Mouse (Mus musculus) layer of hippocampus, postnatal 14 days (tissue): ENCODE results near the gene Urb1. TPM values are rescaled to one million over a fixed set of nuclear protein-coding genes. Genes with fewer than 3 reads are reported as not detected.

Experiments
- DNase-seq, 2 experiments: peaks; one replicate each; pipeline ENCODE4 v3.0.0; 2021 to 2022; ENCODE audit warnings: low spot score in 2 of 2, mixed read lengths in 1 of 2
- total RNA-seq, 2 experiments: library from RNA; stranded (reverse); gene quantifications; 2 replicates each; pipeline ENCODE4 v1.2.3; 2021

Gene Urb1
- total RNA-seq, 2 experiments from 2014 or later: 13.2 to 15.7 TPM

GRCm38 (mm10) chr16:90774216-90774615 lies 36.0 kb downstream of the Urb1 start:
- DNase-seq: peak in 1 of 2 experiments; percentile 6

GRCm38 (mm10) chr16:90766919-90767454 lies 43.2 kb downstream of the Urb1 start:
- no peak for DNase-seq

DNA sequence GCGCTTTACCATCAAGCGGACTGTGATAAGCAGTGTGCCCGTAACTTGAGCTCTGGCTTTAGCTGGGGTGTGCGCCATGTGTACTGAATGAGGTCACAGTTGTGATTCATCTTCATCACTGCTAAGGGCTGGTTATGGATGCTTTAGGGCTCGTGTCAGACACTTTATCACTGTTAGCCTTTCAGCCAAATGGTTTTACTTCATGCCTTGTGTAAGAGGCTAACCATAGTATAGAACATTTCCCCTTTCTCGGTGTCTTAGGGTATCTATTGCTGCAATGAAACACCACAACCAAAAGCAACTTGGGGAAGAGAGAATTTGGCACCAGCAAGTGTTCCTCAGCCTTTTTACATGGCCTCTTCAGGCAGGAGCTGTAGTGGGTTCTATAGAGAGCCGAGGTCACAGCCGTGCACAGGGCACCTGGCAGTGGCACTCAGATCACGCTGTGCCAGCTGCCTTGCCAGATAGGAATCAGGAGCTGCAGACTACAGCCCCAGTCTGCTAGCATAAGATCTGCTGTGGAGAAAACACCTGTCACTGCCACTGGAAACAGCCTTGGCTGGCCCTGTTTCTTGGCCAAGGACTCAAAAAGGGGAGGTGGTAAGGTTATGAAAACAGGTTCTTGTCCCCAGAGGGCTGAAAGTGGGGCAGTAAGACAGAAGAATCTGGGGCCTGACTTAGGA lies 44.9 kb downstream of the Urb1 start:
- DNase-seq: no peak

DNA sequence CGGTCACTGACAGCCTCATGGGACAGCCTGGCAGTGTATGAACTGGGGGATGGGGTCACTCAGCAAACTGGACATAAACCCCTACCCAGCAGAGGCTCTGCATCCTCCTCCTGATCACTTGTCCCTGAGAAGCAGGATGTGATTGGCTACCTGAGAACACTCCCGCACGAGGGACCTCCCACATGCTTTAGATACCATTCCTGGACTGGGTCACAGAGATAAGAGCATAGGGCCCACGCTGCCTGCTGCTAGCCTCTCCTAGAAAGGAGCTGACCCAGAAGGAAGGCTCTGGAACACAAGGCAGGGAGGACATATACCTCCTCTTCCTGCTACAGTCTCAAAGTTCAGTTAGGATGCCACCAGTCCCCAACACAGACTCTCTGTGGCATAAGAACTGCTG lies 49.7 kb downstream of the Urb1 start:
- no peak for DNase-seq

DNA sequence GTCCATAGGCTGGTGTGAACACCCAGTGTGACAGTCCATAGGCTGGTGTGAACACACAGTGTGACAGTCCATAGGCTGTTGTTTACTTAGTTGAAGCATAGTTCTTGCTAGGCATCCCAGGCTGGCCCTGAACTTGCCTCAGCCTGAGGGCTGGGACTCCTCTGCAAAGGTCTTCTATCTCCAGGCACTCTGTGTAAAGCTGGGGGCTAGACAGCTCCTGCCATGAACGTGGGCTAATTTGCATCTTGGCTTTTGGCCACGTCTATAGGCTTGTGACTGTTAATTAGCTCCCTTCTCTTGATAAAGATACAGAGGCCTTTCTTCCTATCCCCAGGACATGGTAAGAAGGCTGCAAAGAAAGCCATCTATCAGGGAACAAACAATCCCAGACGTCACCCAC lies 50.9 kb downstream of the Urb1 start:
- no peak for DNase-seq

DNA sequence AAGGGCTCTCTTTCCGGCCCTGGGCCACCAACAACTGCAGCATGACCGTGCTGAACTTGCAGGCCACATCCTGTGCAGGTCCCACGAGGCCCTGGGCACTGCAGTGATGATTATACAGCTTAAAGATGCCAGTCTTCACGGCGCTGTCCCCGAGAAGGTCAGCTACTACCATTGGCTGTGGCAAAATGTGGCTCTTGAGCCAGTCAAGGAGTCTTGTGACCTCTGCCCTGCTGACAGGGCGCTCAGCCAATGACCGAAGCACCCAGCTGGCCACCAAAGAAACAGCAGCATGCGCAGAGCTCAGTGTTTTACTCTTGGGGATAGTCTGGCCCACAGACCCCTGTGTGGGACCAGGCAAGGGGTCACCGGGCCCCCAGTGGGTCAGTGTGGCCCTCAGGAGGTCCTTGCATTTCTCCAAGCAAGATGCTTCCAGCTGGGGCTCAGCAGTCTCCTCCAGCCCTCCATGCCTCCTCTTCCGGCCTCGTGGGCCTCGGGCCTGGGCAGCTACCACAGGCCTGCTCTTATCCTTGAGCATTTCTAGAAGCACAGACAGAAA lies 56.7 kb downstream of the Urb1 start:
- no peak for DNase-seq

- no peak for DNase-seq
These were observed 62.0 kb downstream of the Urb1 start for GRCm38 (mm10) chr16:90748169-90748568.

- peak in 1 of 2 experiments; percentile 28 for DNase-seq
These were observed 63.1 kb downstream of the Urb1 start for GRCm38 (mm10) chr16:90747143-90747542.

DNA sequence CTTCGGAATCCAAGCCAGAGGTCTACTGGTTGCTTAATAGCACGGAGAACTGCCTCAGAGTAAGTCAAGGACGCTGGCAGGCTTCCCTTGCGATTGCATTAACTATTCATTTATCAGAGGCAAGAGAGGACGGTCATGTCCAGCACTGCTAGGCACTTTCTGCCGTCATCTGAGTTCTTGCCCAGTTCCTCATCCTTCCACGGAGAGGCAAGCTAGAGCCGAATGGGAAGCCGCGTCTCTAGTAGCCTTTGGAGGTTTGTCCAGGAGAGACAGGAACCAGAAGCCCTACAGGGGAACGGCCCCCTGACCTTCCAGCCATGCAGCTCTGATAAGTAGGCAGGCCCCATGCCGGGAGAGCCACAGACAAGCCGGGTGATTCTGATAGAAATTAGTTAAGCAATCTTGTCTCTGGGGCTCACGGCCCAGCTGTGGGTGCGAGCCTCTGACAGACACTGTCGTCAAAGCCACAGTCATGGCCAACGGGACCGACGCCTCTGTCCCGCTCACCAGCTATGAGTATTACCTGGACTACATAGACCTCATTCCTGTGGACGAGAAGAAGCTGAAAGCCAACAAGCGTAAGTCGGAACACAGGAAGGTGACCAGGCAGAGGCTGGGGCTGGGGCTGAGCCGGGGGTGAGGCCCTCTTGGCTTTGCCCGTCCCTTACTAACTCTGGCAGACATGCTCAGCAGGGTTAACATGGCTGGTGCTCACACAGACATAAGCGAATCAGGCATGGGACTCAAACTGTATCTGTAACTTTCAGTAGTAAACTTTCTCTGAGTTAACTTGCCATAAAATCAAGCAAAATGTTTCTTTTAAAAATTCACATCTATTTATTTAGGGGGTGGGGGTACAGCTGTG lies 71.9 kb downstream of the Urb1 start, which contains the start of gene Mrap:
Mrap (plus strand) TSS at position 116 of the 865 bp plus-strand sequence.
- DNase-seq: no peak

DNA sequence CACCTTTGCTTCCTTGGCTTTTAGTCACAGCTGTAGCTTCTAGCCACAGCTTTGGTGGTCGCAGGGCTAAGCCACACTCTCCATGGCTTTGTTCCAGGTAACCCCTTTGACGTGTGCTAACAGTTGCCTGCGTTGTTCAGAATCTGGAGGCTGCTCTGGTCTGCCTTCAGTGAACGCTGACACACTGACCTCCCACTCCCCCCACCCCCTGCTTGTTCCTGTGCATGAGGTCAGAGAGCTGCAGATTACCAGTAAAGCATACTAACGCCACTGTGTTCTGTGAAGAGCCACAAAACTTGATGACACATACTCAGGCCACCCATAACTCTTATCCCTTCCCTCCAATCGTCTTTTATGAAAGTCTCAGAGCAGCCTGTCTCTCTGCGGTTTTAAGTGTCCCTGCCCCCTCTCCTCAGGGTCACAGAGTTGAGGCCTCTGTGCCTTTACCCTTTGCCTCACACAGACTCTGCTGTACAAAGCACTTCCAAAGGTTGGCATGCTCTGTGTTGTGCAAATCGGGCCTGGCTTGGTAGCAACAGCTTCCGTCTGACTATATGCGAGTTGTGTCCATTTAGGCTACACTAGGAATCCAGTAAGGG lies 73.4 kb downstream of the Urb1 start:
- DNase-seq: no peak

DNA sequence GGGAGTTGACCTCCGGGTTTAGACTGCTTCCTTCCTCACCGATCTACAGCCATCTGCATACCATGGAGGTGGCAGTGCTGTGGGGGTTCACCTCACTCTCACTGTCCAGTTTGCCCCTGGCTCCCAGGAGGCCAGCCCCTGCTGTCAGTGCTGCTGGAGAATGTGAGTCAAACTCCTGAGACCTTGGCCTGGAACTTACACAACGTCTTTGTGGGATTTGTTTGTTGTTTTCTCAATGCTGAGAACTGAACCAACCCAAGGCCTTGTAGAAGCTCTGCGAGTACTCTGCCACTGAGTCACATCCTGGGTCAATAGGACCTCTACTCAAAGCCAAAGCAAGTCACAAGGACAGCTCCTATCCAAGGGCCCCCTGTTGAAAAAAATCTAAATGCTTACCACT lies 74.6 kb downstream of the Urb1 start:
- DNase-seq: no peak

- peak; percentile 91 to 97 for DNase-seq
These were observed 82.7 kb downstream of the Urb1 start, which contains the start of gene Mis18a for GRCm38 (mm10) chr16:90727233-90728115. Gene Mis18a (minus strand): TSS chr16:90727404.

DNA sequence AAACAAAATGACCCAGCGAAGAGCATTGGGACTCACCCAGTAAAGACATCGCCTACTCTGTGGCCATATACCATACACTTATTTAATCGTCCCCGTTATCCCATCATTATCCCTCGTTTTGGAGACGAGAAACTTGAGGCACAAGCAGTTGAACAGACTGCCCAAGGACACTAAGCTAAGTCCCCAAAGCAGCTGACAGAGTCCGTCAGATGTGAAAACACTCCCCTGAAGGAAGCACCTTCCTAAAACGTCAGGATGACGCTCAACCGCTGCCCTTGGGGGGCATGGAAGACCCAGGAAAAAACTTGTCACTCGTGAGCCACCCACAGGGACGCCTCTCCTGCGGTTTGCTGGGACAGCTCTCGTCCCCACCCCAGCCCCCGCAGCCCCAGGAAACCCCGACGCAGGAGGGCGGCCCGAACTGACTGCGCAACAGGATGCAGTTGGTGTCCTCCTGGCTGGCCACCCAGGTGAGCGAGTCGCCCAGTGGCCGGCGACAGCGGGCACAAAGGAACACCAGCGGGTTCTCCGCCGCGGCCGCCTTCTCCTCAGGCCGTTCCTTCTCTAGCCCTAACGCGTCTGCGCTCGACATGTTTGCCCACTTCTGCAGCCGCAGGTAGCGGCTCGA lies 83.5 kb downstream of the Urb1 start:
- no peak for DNase-seq

DNA sequence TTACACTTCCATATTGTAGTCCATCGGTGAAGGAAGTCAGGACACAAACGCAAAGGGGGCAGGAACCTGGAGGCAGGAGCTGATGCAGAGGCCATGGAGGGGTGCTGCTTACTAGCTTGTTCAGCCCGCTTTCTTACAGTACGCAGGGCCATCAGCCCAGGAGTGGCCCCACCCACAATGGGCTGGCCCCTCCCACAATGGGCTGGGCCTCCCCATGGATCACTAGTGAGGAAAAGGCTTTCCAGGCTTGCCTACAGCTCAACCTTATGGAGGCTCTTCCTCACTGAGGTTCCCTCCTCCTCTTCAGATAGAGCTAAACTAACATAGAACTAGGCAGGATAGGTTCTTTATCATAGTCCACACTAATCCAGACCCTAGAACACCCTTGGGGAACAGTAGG lies 86.2 kb downstream of the Urb1 start:
- no peak for DNase-seq

GRCm38 (mm10) chr16:90710313-90710712 lies 99.9 kb downstream of the Urb1 start:
- DNase-seq: no peak

- peak; percentile 83 to 89 for DNase-seq
These were observed 100.4 kb downstream of the Urb1 start for GRCm38 (mm10) chr16:90709711-90710289.

DNA sequence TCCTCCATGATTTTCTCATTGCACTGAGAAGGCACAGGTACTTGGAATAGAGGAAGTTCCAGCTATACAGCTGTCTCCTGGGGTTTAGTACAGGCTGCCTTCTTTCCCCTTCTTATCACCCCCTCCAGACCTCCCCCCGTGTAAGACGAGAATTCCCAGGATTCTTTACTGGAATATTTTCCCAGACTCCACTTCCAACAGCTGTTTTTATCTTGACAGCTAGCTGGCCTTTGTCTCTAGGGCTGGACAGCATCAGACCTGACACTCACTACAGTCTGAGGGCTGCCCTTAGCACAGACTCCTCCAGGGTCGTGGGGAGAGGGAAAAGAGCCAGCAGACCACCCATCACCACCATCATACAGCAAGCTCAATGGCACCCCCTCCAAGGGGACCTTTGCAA lies 103.9 kb downstream of the Urb1 start:
- DNase-seq: no peak

DNA sequence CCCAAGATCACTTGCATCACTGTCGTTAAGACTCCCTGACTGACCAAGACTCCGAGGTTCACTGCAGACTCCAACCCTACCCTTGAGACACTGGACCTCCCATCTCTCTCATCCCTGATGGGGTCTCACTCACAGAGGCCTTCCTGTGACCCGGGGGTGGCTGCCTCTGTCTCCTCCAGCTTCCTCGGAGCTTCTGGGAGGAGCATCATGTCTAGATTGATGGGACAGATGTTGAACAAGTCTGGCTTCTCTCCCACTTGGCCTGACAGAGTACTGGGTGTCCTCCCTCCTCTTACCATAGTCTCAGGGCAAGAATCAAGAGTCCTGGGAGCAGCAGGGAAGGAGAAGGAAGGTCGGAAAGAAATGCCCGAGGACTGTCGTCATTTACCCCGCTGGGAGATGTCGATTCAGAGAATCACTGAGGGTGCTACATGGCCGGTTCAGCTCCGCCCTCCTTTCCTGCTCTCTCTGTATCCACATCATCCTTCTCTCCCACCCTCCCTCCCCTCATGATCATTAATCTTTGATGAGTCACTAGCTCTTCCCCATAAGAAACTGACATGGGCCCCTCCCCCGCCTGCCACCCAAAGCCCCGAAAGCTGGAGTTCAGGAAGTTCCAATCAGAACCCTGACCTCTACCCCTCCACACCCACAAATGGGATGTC lies 105.9 kb downstream of the Urb1 start:
- DNase-seq: no peak

DNA sequence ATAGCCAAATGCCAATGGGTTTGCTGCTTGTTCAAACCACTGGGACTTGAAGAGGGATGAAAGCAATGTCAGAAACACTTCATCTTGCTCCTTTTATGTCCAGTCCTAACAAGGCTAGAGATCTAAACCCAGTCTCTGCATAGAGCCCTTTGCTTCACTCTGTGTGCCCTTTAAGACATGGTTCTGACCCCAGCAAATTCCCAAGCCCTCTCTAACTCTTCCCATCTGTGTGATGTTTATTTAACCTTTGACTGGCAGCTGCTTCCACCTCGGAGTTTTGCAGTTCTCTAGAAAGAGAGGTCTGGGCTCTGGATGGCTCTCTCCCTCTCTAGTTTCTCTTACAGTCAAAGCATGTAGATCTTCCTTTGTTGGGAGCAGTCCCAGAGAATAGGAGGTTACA lies 106.6 kb downstream of the Urb1 start:
- DNase-seq: no peak
